Mouse (Mus musculus) right cerebral cortex, postnatal 10 days (tissue): ENCODE results near the gene Osgin1.

ENCODE experiments used
- DNase-seq, 2 experiments: peaks; one replicate each; pipeline ENCODE4 v3.0.0; 2021; ENCODE audit warnings: low spot score in 2 of 2

The Osgin1 gene

DNA sequence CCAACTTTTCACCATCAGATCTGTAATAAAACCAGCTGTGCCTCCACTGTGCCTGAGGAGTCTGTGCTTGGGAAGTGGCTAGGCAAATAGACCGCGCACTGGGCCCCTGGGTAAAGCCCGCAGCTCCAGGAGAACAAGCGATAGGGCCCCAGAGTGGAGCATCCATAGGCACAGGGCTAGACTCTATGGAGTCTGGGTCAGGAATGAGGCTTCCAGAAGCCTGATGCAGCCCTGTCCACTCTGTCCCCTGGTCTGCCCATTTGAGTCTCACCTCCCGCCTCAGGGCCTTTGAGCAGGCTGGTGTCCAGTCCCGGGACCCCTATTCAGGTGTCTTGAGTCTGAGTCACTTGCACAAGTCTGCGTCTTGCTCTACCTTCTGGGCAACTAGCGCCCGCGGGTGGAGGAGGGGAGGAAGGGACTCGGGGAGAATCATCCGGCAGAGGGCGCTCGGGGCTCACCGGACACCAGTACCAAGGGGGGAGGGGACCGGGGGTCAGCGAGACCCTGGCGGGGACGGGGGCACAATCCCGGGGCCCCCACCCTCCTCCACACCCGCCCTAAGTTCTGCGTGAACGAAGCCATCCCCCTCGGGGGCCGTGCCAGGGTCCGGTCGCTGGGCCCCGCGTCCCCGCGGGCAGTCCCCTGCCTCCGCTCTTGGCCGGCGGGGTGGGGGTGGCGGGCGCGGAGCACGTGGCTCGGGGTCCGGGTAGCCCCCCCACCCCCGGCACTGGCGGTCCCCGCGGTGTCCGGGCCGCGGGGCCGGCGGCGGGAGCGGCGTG is 12.5 kb downstream of the Osgin1 start, which contains the start of gene Necab2:
Gene Necab2 (plus strand): TSS at position 509 of the 779 bp plus-strand sequence.
- peak; percentile 90 to 93 for DNase-seq

DNA sequence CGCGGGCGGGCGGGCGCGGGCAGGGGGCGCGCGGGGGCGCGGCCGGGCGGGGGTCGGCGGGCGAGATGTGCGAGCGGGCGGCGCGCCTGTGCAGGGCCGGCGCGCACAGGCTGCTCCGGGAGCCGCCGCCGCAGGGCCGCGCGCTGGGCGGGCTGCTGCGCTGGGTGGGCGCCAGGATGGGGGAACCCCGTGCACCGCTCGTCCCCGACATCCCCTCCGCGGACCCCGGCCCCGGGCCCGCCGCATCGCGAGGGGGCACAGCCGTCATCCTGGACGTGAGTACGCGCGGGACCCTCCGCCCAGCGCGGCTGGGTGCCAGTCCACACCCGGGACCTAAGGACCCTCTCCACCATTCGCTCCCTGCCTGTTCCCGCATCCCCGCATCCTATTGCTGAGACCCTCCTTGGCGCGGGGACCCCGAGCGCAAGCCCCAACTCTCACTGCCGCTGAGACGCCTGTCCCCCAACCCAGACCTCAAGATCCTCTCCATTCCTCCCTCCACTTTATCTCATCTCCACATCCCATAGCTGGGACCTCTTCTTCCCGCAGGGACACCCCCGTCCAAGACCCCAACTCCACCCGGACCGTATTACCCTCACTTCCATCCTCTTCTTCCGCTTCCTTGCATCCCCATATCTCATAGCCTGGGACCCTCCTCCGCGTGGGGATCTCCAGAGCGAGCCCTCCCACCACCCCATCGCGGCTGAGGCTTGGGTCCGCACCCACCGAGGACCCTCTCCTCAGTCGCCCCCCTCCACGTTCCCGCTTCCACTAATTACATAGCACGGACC is 13.3 kb downstream of the Osgin1 start:
- peak in 1 of 2 experiments; percentile 54 for DNase-seq

DNA sequence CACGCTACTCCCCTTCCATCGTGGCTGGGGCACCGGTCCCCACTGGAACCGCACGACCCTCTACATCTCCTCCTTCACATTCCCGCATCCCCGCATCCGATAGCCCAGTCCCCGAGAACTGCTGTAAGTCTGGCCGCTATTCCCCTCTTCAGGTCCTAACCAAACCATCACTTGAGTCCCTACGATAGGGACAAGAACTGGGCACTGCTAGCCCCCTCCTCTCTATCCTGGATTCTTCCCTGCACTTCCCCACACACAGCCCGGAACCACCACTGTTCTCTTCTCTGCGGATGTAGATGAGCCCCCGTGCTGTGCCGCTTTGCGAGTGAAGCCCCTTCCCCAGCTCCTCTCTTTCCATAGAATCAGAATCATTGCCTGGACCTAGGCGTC is 13.9 kb downstream of the Osgin1 start:
- DNase-seq: no peak

DNA sequence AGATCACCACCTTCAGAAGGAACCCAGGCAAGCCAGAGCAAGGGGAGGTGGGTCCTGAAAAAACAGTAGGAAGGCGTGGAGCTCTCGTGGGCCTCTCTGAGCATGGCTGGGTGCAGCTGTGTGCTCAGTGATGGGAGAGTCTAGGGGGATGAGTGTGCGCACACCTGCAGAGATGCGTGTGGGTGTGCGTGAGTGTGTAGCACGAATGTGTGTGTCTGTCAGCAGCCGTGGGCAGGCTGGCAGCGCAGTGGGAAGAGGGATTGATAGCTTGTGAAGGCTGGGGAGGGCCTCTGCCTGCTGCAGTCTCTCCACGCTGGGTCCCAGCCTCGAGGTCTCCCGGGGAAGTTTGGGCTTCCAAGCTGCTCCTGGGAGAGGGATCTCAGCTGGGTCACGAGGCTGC is 15.7 kb downstream of the Osgin1 start:
- peak in 1 of 2 experiments; percentile 57 for DNase-seq

DNA sequence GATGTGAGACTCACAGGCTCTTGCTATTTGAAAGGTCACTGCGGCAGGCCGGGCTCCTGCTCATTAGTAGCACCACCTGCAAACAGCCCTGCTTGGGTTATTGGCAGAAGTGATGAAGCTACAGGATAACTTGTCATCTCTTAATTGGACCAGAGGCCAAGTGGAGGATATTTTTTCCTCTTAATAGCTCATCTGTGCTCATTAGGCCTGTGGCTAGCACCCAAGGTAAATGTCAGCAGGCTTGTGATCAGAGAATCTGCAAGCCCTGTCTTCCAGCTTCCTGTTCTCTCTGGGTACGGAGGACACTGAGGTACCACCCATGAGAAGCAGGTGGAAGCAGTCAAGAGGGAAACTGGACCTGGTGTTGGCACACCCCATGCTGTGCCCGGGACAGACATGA is 17.2 kb downstream of the Osgin1 start:
- DNase-seq: no peak

DNA sequence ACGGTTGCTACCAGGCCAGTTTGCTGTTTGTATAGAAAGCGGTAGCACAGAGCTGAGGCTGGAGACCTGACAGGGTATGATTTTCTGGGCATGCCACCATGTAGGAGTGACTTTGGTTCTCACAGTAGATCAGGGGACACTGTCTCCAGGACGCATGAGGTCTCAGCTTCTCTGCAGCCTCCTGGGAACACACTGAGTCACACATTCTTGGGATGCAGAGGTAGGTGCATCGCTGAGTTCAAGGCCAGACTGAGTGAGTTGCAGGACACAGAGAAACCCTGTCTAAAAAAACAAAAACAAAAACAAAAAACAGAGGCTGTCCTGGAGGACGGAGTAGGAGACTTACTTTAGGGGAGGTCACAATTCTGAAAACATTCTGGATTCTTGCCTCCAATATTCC is 19.0 kb downstream of the Osgin1 start:
- no peak for DNase-seq

DNA sequence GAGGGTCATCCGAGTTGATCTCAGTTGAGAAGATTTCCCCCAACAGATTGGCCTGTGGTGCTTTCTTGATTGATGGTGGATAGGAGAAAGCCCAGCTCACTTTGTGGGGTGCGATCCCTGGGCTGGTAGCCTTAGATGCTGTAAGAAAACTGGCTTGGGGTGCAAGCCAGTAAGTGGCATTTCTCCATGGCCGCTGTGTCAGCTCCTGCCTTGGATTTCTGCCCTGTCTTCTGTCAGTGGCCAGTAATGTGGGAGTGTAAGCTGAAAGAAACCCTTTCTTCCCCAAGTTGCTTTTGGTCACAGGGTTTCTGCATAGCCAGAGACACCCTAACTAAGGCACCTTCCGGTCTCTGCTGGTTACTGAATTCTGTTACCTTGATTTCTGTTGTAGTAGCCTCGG is 22.1 kb downstream of the Osgin1 start:
- no peak for DNase-seq

DNA sequence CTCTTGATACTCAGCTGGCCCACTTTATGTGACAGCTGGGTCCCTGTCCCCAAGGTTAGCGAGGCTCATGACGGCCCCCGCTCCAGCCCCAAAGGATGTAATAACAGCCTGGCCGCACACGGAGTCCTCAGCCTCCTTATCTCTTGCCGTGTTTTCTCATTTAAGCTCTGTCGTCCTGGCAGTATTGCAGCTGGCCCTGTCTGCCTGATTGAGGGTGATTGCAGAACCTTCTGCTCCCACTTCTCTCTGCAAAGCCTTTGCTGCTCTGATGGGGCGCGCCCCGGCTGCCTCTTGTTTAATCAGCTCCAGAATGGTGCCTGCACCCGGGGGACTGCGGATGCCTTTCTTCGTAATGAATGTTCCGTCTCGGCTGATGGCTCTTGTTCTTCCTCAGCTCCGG is 25.8 kb downstream of the Osgin1 start:
- no peak for DNase-seq

DNA sequence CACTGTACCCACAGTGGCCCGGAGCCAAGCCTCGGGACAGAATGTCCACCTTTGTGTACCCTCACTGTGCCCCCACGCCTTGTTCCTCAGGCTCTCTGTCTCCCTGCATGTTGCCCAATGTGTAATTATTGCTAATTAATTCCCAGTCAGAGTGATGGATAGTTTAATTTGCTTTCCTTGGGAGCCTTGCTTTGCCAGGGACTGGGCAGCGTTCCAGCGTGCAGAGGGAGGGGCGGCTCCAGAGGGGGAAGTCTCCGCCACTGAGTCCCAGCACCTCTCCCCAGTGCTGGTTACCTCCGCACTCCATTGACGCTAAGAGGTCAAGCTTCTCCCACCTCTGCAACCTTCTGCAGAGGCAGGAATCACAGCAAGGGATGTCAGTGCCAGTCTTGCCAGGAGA is 27.4 kb downstream of the Osgin1 start:
- peak in 1 of 2 experiments; percentile 68 for DNase-seq

DNA sequence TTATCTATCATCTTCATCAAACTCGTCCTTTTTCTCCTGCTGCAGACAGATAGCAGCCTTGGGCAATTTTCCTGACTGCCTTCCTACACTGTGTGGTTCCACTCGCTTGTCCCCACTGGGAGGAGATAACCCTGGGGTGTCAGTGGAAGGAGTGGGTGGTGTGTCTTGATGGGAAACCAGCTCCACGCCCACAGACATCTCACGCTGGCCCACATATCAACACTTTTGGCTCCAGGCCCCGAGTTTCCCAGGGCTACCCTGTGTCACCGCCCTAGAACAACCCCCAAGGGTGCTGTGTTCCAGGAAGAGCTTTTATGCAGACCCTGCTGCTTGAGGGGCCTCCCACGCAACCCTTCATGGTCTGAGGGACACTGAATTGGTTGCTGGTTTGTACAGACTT is 29.8 kb downstream of the Osgin1 start:
- no peak for DNase-seq

DNA sequence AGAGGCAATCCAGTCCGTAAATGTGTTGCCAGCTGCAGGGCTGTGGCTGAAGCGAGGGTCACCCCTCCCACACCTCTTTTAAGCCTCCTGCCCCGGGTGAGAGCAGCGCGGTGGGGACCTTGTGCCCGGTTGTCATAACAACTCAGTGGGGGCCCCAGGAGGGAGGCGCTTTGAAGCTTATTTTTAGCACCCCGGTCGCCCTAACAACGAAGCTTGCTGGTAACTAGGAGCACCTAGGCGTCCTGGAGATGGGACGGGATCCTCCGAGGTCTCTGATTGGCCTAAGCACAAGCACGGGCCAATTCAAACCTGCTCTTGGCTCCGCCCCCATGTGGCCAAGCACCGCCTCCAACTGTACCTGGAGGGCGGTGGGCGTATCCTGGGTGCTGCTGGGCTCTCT is 32.2 kb downstream of the Osgin1 start:
- DNase-seq: peak; percentile 83 to 92

DNA sequence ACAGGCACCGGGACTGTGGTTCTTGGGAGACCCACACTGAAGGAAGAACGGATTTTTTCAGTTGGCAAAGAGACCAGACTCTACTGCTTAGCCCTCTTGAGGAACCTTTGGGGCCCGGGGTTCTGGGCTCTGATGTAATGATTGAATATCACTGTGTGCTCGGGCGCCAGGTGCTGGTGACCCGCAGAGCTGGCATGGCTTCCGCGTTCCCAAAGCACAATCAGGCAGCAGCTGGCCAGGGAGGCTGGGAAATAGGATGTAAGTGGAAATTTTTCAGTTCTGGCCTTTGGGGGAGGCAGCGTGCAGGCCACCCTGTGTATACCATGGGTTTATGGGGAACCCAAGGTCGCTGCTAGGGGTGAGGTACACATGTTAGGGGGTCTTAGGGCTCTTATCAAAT is 32.9 kb downstream of the Osgin1 start:
- DNase-seq: no peak

DNA sequence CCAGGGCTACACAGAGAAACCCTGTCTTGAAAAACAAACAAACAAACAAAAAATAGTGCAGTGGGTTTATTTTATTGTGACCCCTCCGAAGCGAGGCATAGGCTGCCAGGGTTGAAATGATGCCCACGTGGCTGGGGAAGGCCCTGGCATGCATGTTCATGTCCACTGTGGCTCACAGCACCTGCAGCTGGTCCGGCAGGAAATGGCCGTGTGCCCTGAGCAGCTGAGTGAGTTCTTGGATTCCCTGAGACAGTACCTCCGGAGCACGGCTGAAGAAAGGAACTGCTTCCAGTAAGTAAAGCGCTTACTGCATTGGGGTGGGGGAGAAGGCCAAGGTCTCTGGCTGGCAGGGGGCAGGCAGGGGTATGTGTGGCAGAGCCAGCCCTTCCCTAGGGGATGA is 34.2 kb downstream of the Osgin1 start:
- DNase-seq: no peak

DNA sequence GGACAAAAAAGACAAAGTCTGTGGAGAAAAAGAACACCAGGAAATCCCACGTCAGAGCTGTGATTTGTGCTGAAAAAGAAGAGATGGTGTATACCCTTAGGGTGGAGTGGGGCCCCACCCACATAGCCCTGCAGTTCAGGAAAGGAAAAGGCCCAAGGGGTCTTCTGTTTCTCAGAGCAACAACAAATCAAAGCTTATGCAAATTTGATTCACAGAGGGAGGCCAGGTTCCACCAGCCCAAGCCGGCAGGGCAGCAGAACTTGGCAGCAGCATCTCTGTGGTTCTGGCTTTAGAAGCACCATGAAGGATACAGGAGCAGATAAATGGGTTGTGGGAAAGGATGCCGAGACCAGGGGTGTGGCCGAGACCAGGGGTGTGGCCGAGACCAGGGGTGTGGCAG is 44.8 kb downstream of the Osgin1 start:
- DNase-seq: no peak

DNA sequence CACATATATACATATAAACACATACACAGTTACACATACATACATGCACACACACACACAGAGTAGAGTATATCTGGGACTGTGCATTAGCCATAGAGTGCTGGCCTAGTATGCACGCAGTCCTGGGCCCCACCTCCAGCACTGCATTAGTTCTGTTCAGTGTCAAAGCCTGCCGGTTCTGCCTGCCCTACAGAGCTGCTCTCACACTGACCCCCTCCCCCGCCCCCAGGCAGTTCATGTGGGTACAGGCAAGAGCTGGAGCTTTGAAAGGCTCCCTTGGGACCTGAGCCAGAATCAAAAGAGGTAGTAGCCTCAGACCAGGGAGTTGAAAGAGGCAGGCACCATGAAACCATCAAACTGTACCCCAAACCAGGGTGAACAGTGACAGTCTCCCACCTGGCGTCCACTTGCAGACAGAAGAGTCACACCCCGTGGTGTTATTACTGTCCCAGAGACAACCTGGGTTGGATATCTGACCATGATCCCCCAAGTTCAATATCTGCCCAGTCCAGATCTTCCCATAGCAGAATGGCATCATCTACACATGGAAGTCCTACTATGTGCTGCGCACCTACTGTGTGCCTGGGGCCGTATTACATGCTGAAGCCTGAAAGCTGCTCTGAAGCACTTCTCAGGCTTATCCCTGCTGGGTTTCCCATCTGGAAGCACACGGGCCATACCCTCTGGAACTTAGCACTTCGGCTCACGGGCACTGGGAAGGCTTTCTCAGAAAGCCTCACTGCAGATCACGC is 50.4 kb downstream of the Osgin1 start:
- no peak for DNase-seq

DNA sequence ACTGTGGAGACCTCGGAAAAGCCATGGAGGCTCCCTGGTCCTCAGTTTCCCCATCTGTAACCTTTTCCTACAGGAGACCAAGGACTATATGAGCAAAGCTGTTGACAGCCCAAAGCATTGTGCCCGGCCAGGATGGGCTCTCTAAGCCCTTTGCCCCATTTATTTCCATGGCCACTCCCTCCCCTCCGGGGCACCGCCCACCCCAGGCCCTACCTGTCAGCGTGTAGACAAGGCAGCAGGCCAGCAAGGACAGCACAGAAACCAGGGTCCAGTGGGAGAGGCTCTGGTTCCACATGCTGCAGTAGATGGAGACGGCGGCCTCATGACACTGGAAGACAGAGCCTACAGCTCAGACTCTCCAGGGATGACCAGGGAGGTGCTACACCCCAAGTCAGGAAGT is 53.2 kb downstream of the Osgin1 start:
- DNase-seq: no peak
